Mouse (Mus musculus) retina, postnatal 1 day (tissue): ENCODE results near the gene Gipc2.

ENCODE experiments used
- DNase-seq: peaks from one replicate; pipeline ENCODE4 v3.0.0-alpha.2; 2012

The Gipc2 gene

GRCm38 (mm10) chr3:152113496-152113895 is 52.5 kb downstream of the Gipc2 start:
- no peak for DNase-seq

GRCm38 (mm10) chr3:152112664-152113063 is 53.4 kb downstream of the Gipc2 start:
- no peak for DNase-seq

GRCm38 (mm10) chr3:152111482-152111881 is 54.5 kb downstream of the Gipc2 start:
- DNase-seq: no peak

- DNase-seq: peak; percentile 82
These were observed 54.9 kb downstream of the Gipc2 start for GRCm38 (mm10) chr3:152111081-152111480.

GRCm38 (mm10) chr3:152109260-152109587 is 56.8 kb downstream of the Gipc2 start:
- DNase-seq: no peak

GRCm38 (mm10) chr3:152108560-152109259 is 57.3 kb downstream of the Gipc2 start:
- DNase-seq: no peak

- no peak for DNase-seq
These were observed 58.0 kb downstream of the Gipc2 start for GRCm38 (mm10) chr3:152108003-152108395.

- peak; percentile 76 for DNase-seq
These were observed 58.7 kb downstream of the Gipc2 start for GRCm38 (mm10) chr3:152107149-152108002.

GRCm38 (mm10) chr3:152106225-152107148 is 59.5 kb downstream of the Gipc2 start:
- DNase-seq: peak; percentile 67

GRCm38 (mm10) chr3:152105341-152105740 is 60.7 kb downstream of the Gipc2 start:
- peak; percentile 88 for DNase-seq

- no peak for DNase-seq
These were observed 62.6 kb downstream of the Gipc2 start for GRCm38 (mm10) chr3:152103381-152103780.

- no peak for DNase-seq
These were observed 64.6 kb downstream of the Gipc2 start for GRCm38 (mm10) chr3:152101459-152101858.

GRCm38 (mm10) chr3:152100119-152100818 is 65.8 kb downstream of the Gipc2 start:
- peak; percentile 68 for DNase-seq

- DNase-seq: peak; percentile 41
These were observed 71.0 kb downstream of the Gipc2 start for GRCm38 (mm10) chr3:152095030-152095429.

GRCm38 (mm10) chr3:152092385-152093057 is 73.5 kb downstream of the Gipc2 start:
- DNase-seq: peak; percentile 35

GRCm38 (mm10) chr3:152089178-152089577 is 76.9 kb downstream of the Gipc2 start:
- DNase-seq: peak; percentile 49

GRCm38 (mm10) chr3:152081381-152081780 is 84.6 kb downstream of the Gipc2 start:
- no peak for DNase-seq

GRCm38 (mm10) chr3:152076088-152076487 is 89.9 kb downstream of the Gipc2 start:
- DNase-seq: no peak

- no peak for DNase-seq
These were observed 97.0 kb downstream of the Gipc2 start for GRCm38 (mm10) chr3:152069001-152069400.

GRCm38 (mm10) chr3:152068311-152068710 is 97.7 kb downstream of the Gipc2 start:
- no peak for DNase-seq

- peak; percentile 52 for DNase-seq
These were observed 99.3 kb downstream of the Gipc2 start for GRCm38 (mm10) chr3:152066696-152067095.

- DNase-seq: no peak
These were observed 100.2 kb downstream of the Gipc2 start for GRCm38 (mm10) chr3:152065806-152066205.
